28 mouse cellular contexts compared by ENCODE assay signal in the genomic region with DNA sequence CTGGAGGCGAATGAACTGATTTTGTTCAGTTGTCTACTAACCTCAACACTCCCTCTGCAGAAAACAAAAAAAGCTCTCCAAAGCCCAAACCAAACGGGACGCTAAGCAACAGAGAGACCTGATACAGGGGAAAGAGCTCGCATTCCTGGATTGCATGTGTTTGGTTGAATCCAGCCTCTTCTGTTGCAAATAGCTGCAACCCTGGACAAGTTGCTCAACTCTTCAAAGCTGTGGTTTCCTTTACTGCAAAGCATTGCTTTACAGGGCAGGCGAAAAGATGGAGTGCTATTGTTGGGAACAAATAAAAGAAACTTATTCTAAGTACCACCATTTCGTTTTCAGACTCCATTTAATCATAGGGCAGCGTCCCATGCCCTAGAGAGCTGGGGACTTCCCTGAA. TPM values are rescaled to one million over a fixed set of nuclear protein-coding genes. Genes with fewer than 3 reads are reported as not detected.
A peak's percentile ranks its signal among the peaks of the same experiment; 100 is the strongest.
DNase-seq lines count a peak whose midpoint lies in the region; ATAC-seq and TF ChIP-seq lines count a peak whose summit lies in the region.
"Had no signal": no experiment of that assay in that cellular context is flagged by ENCODE, and none has a peak within 500 bp of the region (broad histone marks: within the 10 kb centered on the region; RNA-seq: fewer than 3 reads in every experiment).

No protein-coding gene starts in this region.

- no peaks in the 10 kb centered on the region for H3K27me3 ChIP-seq in spleen, adult 2 months (ENCODE audit: control insufficient read depth, insufficient read depth, low read length)
- no peaks in the 10 kb centered on the region for H3K27me3 ChIP-seq in intestine, embryonic 15.5 days (replicated peaks)
- no peaks in the 10 kb centered on the region for H3K27me3 ChIP-seq in hindbrain, embryonic 14.5 days (ENCODE audit: control insufficient read depth, insufficient read depth, low read length)
- H3K27me3 ChIP-seq: embryonic facial prominence, embryonic 12.5 days; embryonic facial prominence, embryonic 15.5 days; hindbrain, embryonic 15.5 days had no signal

- DNase-seq in spleen, adult 2 months (ENCODE audit: low read depth in 1 of 2, low spot score in 2 of 2) = no peak
- no peak for DNase-seq in spleen, postnatal 10 days (ENCODE audit: low spot score in 2 of 2)
- no peak for DNase-seq in adrenal gland, postnatal 4 days (ENCODE audit: low spot score in 2 of 2)
- DNase-seq in hindbrain, embryonic 14.5 days (ENCODE audit: low spot score) = no peak
- DNase-seq: adrenal gland, adult 8-10 months; adrenal gland, postnatal 25 days; B cell, adult 2 months; cerebellum, adult 18-20 months; cerebellum, adult 9-11 months; cerebellum, postnatal 25 days; forebrain, postnatal 0 days; gastrocnemius, postnatal 25 days; heart, adult 2 months; heart, postnatal 14 days; heart, postnatal 4 days had no signal

- H3K4me1 ChIP-seq in spleen, adult 2 months (ENCODE audit: control insufficient read depth, insufficient read depth, insufficient read length) = no peaks in the 10 kb centered on the region
- H3K4me1 ChIP-seq in intestine, embryonic 15.5 days (replicated peaks) = 0 out of 2 replicates have a peak, but pooled peaks cover 21% of the 10 kb centered on the region
- H3K4me1 ChIP-seq in hindbrain, embryonic 14.5 days (replicated peaks; ENCODE audit: control insufficient read depth, insufficient read depth, low read length) = no peaks in the 10 kb centered on the region
- H3K4me1 ChIP-seq: embryonic facial prominence, embryonic 12.5 days; embryonic facial prominence, embryonic 15.5 days; heart, embryonic 10.5 days; heart, embryonic 13.5 days; hindbrain, embryonic 15.5 days had no signal

- WGBS in spleen, adult 2 months = 84% methylated on average over 7 of the region's 7 CpGs
- 62% methylated on average over 7 of the region's 7 CpGs for WGBS in intestine, embryonic 15.5 days
- WGBS in hindbrain, embryonic 14.5 days = 81% methylated on average over 7 of the region's 7 CpGs

- TF ChIP-seq CTCF in spleen, adult 2 months (IDR thresholded peaks at IDR 0.05; ENCODE audit: extremely low read depth, insufficient read depth, insufficient read length, insufficient replicate concordance) = no peak

- H3K4me2 ChIP-seq in intestine, embryonic 15.5 days (replicated peaks) = no peak overlapping the region
- no peak overlapping the region for H3K4me2 ChIP-seq in hindbrain, embryonic 14.5 days (replicated peaks)
- H3K4me2 ChIP-seq: embryonic facial prominence, embryonic 12.5 days; embryonic facial prominence, embryonic 15.5 days; heart, embryonic 13.5 days; hindbrain, embryonic 15.5 days had no signal

- peak overlapping the region; percentile 28; the same call in 1 of the 2 replicates for H3K27ac ChIP-seq in spleen, adult 2 months (ENCODE audit: insufficient read depth, low read length)
- H3K27ac ChIP-seq in intestine, embryonic 15.5 days = no peak overlapping the region
- no peak overlapping the region for H3K27ac ChIP-seq in hindbrain, embryonic 14.5 days
- H3K27ac ChIP-seq: embryonic facial prominence, embryonic 12.5 days; embryonic facial prominence, embryonic 15.5 days; heart, adult 2 months; heart, embryonic 10.5 days; heart, embryonic 13.5 days; hindbrain, embryonic 15.5 days had no signal

- H3K4me3 ChIP-seq in spleen, adult 2 months (ENCODE audit: extremely low read depth, insufficient read depth, insufficient read length) = no peak overlapping the region
- no peak overlapping the region for H3K4me3 ChIP-seq in intestine, embryonic 15.5 days (replicated peaks)
- H3K4me3 ChIP-seq in hindbrain, embryonic 14.5 days (replicated peaks; ENCODE audit: low read length) = no peak overlapping the region
- H3K4me3 ChIP-seq: embryonic facial prominence, embryonic 12.5 days; embryonic facial prominence, embryonic 15.5 days; heart, adult 2 months; heart, embryonic 13.5 days; hindbrain, embryonic 15.5 days had no signal

- H3K9me3 ChIP-seq in intestine, embryonic 15.5 days = no peaks in the 10 kb centered on the region
- no peaks in the 10 kb centered on the region for H3K9me3 ChIP-seq in hindbrain, embryonic 14.5 days (ENCODE audit: control insufficient read depth, low read length)
- H3K9me3 ChIP-seq: embryonic facial prominence, embryonic 12.5 days; embryonic facial prominence, embryonic 15.5 days; G1E; heart, embryonic 10.5 days; heart, embryonic 13.5 days; hindbrain, embryonic 15.5 days had no signal

- H3K9ac ChIP-seq in intestine, embryonic 15.5 days = no peak overlapping the region
- H3K9ac ChIP-seq in hindbrain, embryonic 14.5 days = no peak overlapping the region
- H3K9ac ChIP-seq: embryonic facial prominence, embryonic 12.5 days; embryonic facial prominence, embryonic 15.5 days; forebrain, postnatal 0 days; heart, embryonic 13.5 days; hindbrain, embryonic 15.5 days had no signal

- no peak for TF ChIP-seq POLR2A in spleen, adult 2 months (IDR thresholded peaks at IDR 0.05; ENCODE audit: low read depth, low read length)

- peak; percentile 20 for ATAC-seq in intestine, embryonic 15.5 days
- ATAC-seq in megakaryocyte progenitor cell, adult 5-6 weeks (replicated peaks; ENCODE audit: poor library complexity) = peak; percentile 39; the same call in 1 of the 2 replicates
- no peak for ATAC-seq in frontal cortex, adult (ENCODE audit: low TSS enrichment)
- ATAC-seq in hindbrain, embryonic 14.5 days (ENCODE audit: low FRiP score) = no peak
- ATAC-seq: forebrain, embryonic 14.5 days; forebrain, postnatal 0 days had no signal

- H3K36me3 ChIP-seq in spleen, adult 2 months (ENCODE audit: control insufficient read depth, insufficient read depth, low read length) = peaks cover 10% of the 10 kb centered on the region
- H3K36me3 ChIP-seq in intestine, embryonic 15.5 days = peaks cover 6% of the 10 kb centered on the region; the same call in 1 of the 2 replicates
- peaks cover 13% of the 10 kb centered on the region for H3K36me3 ChIP-seq in hindbrain, embryonic 14.5 days (replicated peaks; ENCODE audit: control insufficient read depth, insufficient read depth)

RNA-seq across cellular contexts. Expression of a gene that starts 10.6 kb away (rescaled TPM):
- polyA plus RNA-seq in spleen, adult 2 months (2012; rRNA removed) = 62.7 and 86.6 TPM in 2 replicates
- 99.4 and 117 TPM in 2 replicates for polyA plus RNA-seq in intestine, embryonic 15.5 days (2015; fragmentation: Nextera tagmentation; extraction: Ambion mirVana)
- 45.7 and 50.9 TPM in 2 replicates for total RNA-seq in megakaryocyte progenitor cell, adult 5-6 weeks (2015)
- 11.5 and 30.2 TPM in 2 replicates for total RNA-seq in megakaryocyte progenitor cell, adult 5-6 weeks (2017)
- total RNA-seq in adrenal gland, postnatal 4 days (2021) = 10 to 100 TPM; 74.1 to 77.7 TPM
- 70.8 and 72.3 TPM in 2 replicates for polyA plus RNA-seq in hindbrain, embryonic 14.5 days (2014; fragmentation: Nextera tagmentation; extraction: Ambion mirVana)

RNA-seq across cellular contexts. Expression of a gene that starts 10.6 kb away (rescaled TPM):
- polyA plus RNA-seq in spleen, adult 2 months (2012; rRNA removed) = 15.1 and 17.2 TPM in 2 replicates
- 35.6 and 36.0 TPM in 2 replicates for polyA plus RNA-seq in intestine, embryonic 15.5 days (2015; fragmentation: Nextera tagmentation; extraction: Ambion mirVana)
- total RNA-seq in megakaryocyte progenitor cell, adult 5-6 weeks (2015) = 25.6 and 26.5 TPM in 2 replicates
- 27.8 and 32.2 TPM in 2 replicates for total RNA-seq in megakaryocyte progenitor cell, adult 5-6 weeks (2017)
- total RNA-seq in adrenal gland, postnatal 4 days (2021) = 10 to 100 TPM; 24.5 to 27.1 TPM
- polyA plus RNA-seq in hindbrain, embryonic 14.5 days (2014; fragmentation: Nextera tagmentation; extraction: Ambion mirVana) = 31.4 and 33.0 TPM in 2 replicates

RNA-seq across cellular contexts. Expression of a gene that starts 12.8 kb away (rescaled TPM):
- polyA plus RNA-seq in spleen, adult 2 months (2012; rRNA removed) = 47.3 and 62.6 TPM in 2 replicates
- polyA plus RNA-seq in intestine, embryonic 15.5 days (2015; fragmentation: Nextera tagmentation; extraction: Ambion mirVana) = 34.1 and 34.9 TPM in 2 replicates
- total RNA-seq in megakaryocyte progenitor cell, adult 5-6 weeks (2015) = 8.7 and 14.0 TPM in 2 replicates
- 12.6 and 14.0 TPM in 2 replicates for total RNA-seq in megakaryocyte progenitor cell, adult 5-6 weeks (2017)
- total RNA-seq in adrenal gland, postnatal 4 days (2021) = 10 to 100 TPM; 23.8 to 25.7 TPM
- polyA plus RNA-seq in hindbrain, embryonic 14.5 days (2014; fragmentation: Nextera tagmentation; extraction: Ambion mirVana) = 46.2 and 48.8 TPM in 2 replicates

RNA-seq across cellular contexts. Expression of a gene that starts 21.1 kb away (rescaled TPM):
- polyA plus RNA-seq in spleen, adult 2 months (2012; rRNA removed) = 23.3 and 33.9 TPM in 2 replicates
- polyA plus RNA-seq in intestine, embryonic 15.5 days (2015; fragmentation: Nextera tagmentation; extraction: Ambion mirVana) = 1.1 and 1.2 TPM in 2 replicates
- total RNA-seq in megakaryocyte progenitor cell, adult 5-6 weeks (2015) = 0.35 and 0.61 TPM in 2 replicates
- total RNA-seq in megakaryocyte progenitor cell, adult 5-6 weeks (2017) = 0.20 and 1.1 TPM in 2 replicates
- 1 to 10 TPM; 1.4 to 1.8 TPM for total RNA-seq in adrenal gland, postnatal 4 days (2021)
- 0.14 and 0.25 TPM in 2 replicates for polyA plus RNA-seq in hindbrain, embryonic 14.5 days (2014; fragmentation: Nextera tagmentation; extraction: Ambion mirVana)
- total RNA-seq: adrenal gland, postnatal 25 days; gastrocnemius, postnatal 25 days had no signal

RNA-seq across cellular contexts. Expression of a gene that starts 23.4 kb away (rescaled TPM):
- polyA plus RNA-seq in spleen, adult 2 months (2012; rRNA removed) = 0.33 and 0.46 TPM in 2 replicates
- polyA plus RNA-seq in intestine, embryonic 15.5 days (2015; fragmentation: Nextera tagmentation; extraction: Ambion mirVana) = 52.7 and 63.5 TPM in 2 replicates
- 0.20 and 0.77 TPM in 2 replicates for total RNA-seq in megakaryocyte progenitor cell, adult 5-6 weeks (2015)
- total RNA-seq in megakaryocyte progenitor cell, adult 5-6 weeks (2017) = 0.51 TPM in 1 of 2 replicates, not detected in the other
- total RNA-seq in adrenal gland, postnatal 4 days (2021) = 10 to 100 TPM in 1 of 2 experiments, 1 to 10 TPM in 1; 4.6 to 12.0 TPM
- not detected in 2 replicates for polyA plus RNA-seq in hindbrain, embryonic 14.5 days (2014; fragmentation: Nextera tagmentation; extraction: Ambion mirVana)
- total RNA-seq: gastrocnemius, adult 8-10 months; gastrocnemius, postnatal 25 days had no signal
- polyA plus RNA-seq: forebrain, embryonic 11.5 days; G1E; hindbrain, embryonic 11.5 days had no signal

Comparison
In these comparisons a context has a peak if more than half of its experiments do, and no peak if none do; other contexts are left out.
1. ATAC-seq: peak in intestine, embryonic 15.5 days (single experiment) and megakaryocyte progenitor cell, adult 5-6 weeks (single experiment); none in frontal cortex, adult (single experiment) and hindbrain, embryonic 14.5 days (single experiment).